Mouse (Mus musculus) thymus, postnatal 25 days (tissue): ENCODE results near the gene Nop9.

ENCODE experiments used
- DNase-seq: peaks from one replicate; pipeline ENCODE4 v3.0.0; 2022

Gene Nop9

DNA sequence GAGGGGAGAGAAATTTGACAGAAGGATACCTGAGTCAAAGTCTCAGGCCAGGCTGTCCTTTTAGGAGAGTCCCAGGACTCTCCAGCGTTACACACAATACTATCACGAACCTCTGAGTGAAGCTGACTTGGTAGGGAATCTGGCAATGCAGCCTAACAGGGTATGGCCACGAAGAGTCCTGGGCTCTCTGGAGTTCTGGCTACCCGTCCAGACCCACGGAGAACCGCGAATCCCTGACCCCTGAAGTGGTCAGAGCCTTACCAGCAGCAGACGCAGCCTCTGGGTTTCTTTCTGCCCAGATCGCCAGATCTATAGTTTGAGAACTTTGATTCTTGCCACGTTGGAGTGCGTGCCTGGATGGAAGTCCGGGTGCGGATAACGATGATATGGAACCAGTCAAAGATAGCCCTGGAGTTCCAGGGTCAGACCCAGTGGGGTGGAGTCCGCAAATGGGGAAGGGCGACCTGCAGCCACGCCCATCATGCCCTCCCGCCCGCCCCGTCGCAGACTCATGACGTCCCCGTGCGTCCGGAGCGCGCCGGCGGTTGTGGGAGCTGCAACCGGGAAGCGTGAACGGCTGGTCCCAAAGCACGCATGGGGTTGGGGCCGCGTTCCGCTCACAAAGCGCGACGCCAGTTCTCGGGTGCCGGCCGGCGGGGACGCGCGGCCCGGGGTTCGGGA, at the start of gene Nop9, which contains the start of gene Dhrs1:
Gene Nop9 (plus strand): TSS at position 514 of the 681 bp plus-strand sequence.
Gene Dhrs1 (minus strand): TSS at position 511 of the 681 bp plus-strand sequence.
- DNase-seq: peak; percentile 87

DNA sequence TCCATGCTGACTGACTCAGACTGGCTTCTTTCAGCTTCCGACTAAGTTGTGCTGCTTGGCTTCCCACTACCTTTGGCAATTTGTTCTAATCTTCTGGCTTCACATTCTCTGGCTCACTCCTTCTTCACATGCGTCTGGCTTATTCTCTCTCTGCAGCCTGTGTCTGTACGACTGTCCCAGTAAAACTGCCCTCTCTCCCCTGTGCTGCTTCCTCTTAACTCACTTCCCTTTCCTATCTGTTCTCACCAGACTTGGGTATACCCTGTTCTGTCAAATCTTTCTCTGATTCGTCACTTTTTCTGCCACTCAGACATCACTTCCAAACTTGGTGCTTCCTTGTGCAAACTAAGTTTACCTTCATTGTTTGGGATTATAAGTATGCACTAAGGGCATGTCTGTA, 48.3 kb upstream of the Nop9 start:
- no peak for DNase-seq

DNA sequence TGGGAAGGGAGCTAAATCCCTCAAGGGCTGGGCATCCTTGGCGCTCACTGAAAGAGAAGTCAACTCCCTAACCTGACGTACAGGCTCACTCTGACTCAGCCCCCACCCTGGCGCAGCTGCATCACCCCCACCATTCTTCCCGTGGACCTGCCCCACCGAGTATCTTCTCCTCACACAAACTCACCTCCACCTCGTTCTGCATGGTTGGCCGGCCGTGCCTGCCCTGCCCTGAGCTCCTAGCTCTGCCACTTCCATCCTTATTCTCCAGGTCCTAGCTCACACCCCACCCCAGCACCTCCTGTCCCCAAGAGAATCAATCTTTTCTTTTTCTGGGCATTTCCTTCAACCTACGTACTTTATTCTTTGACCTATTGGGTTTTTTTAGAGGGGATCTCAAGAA, 44.4 kb upstream of the Nop9 start:
- DNase-seq: no peak

GRCm38 (mm10) chr14:55702761-55703160, 42.7 kb upstream of the Nop9 start:
- DNase-seq: no peak

- DNase-seq: no peak
Observed at GRCm38 (mm10) chr14:55706051-55706600, 39.4 kb upstream of the Nop9 start.

DNA sequence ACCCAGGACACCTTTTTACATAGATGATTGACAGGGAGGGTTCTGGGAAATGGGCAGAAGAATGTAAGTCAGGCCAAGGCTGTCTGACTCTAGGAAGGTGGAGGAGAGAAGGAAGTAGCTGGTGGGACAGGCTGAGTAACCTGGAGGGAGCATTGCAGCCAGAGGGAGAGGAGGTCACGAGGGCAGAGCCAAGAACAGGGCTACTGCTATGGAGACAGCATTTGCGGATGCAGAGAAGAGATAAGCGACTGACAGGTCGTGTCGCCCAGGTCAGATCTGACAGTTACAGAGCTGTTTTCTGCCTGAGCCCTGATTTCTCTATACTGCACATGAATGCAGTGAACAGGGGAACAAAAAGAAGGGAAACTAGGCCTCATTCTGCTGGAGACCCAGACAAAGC, 38.1 kb upstream of the Nop9 start:
- DNase-seq: no peak

DNA sequence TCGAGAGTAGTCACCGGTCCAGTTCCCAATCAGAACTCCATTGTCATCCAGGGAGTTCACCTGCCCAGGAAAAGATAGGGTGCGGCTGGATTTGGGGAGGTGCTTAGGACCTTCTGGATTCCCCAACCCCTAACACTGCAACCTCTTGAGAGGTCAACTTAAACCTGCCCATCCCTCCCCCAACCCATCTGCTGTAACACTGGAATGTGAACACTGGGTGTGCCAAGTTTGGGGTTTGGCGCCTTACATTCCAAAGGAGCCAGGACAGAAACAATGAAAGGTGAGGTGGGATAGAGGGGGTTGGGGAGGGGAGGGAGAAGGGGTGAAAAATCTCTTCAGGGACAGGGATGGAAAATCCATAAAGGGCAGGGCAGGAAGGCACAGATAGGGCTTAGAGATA, 36.0 kb upstream of the Nop9 start:
- DNase-seq: no peak

DNA sequence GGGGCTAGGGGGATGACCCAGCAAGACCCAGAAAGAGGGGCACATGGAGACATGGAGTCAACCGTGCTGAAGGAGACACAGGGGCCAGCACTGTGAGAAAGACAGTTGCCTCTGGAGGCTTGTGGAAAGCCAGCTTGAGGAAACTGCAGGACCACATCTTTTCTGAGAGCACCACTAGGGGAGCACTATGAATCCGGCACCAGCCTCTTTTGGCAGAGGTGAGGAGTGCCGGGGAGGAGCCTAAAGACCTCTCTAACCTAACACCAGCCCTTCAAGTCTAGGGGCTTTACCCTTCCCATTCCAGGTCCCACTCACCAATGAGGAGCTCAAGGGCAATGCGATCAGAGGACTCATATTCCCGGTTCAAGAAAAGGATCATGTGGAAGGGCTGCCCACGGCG, 33.7 kb upstream of the Nop9 start:
- no peak for DNase-seq

- DNase-seq: no peak
Observed at GRCm38 (mm10) chr14:55713007-55713728, 32.3 kb upstream of the Nop9 start.

- no peak for DNase-seq
Observed at GRCm38 (mm10) chr14:55713729-55714122, 31.8 kb upstream of the Nop9 start, which contains the start of gene Tgm1. TSS of gene Tgm1 (minus strand) at chr14:55713926.

GRCm38 (mm10) chr14:55714893-55715292, 30.6 kb upstream of the Nop9 start:
- no peak for DNase-seq

DNA sequence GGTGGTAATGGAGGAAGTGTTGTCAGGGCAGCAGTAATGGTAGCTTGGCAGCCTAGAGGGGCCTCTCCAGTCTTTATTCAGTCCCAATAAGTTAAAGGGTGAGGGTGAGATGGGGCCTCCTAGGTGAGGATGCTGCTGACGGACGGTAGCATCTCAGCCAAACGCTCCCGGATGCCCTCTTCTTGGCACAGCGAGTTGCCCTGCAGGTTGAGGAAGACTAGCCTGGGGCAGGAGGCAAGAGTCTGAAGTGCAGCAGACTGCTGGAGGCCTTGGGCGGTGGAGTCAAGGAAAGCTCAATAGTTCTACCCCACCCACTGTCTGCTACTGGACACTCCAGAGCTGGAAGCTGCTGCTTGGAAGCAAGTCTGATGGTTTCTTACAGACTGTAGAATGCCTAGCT, 29.2 kb upstream of the Nop9 start:
- DNase-seq: no peak

DNA sequence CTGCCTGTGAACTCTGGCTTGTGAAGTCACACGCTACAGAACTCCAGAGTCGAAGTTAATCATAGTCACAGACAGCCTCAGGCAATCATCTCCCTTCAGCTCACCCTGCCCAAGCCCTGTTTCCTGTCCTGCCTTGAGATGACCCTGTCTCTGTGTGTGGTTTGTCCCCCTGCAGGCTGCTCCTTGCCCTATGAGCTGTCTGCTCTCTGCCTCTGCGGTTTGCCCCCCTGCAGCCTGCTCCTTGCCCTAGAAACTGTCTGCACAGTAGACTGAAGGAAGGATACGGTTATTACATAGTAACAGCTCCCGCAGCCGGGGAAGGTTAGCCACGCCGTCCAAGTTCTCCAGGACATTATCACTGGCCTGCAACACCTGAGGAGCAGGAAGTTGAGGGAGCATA, 28.6 kb upstream of the Nop9 start:
- no peak for DNase-seq

DNA sequence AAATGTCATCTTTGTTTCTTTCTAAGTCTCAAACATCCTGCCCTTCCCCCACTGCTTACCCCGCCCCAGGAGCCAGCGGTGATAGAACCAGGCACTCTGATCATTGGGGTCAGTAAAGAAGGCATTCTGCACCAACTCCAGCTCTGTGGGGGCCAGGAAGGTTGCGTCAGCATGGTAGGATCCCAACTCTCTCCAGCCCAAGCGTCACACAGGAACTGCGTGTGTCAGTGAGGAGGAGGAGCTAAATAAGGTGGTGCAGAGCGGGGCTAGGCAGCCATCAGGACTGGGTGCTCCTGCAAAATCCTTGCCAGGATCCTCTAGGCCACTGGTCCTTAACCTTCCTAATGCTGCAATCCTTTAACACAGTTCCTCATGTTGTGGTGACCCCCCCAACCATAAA, 25.8 kb upstream of the Nop9 start:
- no peak for DNase-seq

GRCm38 (mm10) chr14:55720666-55721065, 24.8 kb upstream of the Nop9 start:
- no peak for DNase-seq

DNA sequence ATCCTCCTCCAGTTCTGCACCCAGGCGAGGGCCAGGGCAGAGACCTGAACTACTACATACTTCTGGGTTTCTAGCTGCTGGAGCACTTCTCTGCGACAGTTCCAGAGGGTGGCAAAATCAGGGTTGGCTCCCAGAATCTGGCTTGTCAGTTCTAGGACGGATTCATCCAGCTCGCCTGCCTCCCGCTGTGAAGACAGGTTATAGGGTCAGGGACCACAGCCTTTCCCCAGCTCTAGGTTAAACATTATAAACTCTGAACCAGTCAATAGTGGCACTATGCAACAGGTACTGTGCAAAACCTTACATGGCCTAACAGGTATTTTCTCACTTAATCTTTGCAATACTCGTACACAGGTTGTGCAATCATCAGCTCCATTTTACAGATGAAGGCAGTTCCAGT, 24.4 kb upstream of the Nop9 start:
- DNase-seq: no peak

- peak; percentile 95 for DNase-seq
Observed at GRCm38 (mm10) chr14:55721700-55722437, 23.6 kb upstream of the Nop9 start, which contains the start of gene Rabggta. TSS of gene Rabggta (minus strand) at chr14:55722263.

- no peak for DNase-seq
Observed at GRCm38 (mm10) chr14:55722438-55722945, 23.0 kb upstream of the Nop9 start.

- no peak for DNase-seq
Observed at GRCm38 (mm10) chr14:55723433-55723832, 22.1 kb upstream of the Nop9 start.

DNA sequence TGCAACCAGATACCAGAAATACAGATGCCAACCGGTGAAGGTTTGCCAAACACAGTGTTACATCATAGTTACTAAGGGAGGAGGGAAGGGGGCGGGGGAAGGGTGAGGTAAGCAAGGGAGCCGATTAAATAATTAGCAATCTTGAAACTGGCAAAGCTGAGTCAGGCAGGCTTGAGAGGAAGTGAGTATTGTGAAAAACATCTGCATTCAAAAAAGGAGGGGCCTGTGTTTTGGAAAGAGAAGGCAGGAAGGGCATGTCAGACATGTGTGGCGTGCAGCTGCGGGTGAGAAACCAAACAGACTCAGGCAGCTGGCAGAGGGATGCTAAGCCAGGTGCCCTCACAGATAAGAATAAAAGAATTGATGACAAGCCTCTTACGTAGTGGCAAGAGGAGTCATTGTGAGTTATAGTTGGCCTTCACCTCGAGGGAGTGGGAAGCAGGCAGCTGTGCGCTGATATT, 21.1 kb upstream of the Nop9 start:
- DNase-seq: peak; percentile 79

- DNase-seq: no peak
Observed at GRCm38 (mm10) chr14:55726261-55726660, 19.2 kb upstream of the Nop9 start.

- no peak for DNase-seq
Observed at GRCm38 (mm10) chr14:55727889-55728685, 17.4 kb upstream of the Nop9 start.
